Mouse (Mus musculus) right cerebral cortex, postnatal 36 days (tissue): ENCODE results near the gene Prkar2a.

ENCODE experiments used
- DNase-seq, 2 experiments: peaks; one replicate each; pipeline ENCODE4 v3.0.0; 2022; ENCODE audit warnings: low spot score in 2 of 2, mixed read lengths in 1 of 2

The Prkar2a gene

DNA sequence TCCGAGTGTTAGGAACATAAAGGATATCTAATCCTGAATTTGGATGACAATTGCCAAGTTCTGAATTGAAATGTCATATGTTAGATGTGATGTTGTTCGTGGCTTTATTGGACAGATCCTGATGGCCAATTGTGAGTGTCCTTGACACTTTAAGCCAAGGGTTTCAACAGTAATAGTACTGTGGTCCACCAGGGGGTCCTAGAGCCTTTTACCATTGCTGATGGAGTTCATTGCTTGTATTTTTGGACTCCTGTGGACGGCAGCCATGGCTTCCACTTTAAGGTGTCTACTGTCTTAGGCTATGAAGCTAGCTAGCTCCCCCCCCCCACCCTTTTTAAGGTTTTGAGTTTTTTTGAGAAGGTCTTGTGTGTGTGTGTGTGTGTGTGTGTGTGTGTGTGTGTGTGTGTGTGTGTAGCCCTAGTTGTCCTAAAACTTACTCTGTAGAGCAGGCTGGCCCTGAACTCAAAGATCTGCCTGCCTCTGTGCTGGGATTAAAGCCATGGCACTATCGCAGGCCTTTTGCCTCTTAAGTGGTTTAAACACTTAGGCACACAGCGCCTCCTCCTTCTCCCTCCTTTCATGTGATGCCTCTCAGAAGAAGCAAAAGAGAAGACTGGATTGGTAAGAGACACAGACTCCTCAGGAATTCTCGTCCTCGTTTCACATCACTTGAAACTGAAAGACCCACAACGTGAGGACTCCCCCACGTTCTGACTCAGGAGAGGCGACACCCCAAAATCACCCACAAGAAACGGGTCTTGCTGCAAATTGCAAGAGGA, 63.2 kb downstream of the Prkar2a start:
- no peak for DNase-seq

DNA sequence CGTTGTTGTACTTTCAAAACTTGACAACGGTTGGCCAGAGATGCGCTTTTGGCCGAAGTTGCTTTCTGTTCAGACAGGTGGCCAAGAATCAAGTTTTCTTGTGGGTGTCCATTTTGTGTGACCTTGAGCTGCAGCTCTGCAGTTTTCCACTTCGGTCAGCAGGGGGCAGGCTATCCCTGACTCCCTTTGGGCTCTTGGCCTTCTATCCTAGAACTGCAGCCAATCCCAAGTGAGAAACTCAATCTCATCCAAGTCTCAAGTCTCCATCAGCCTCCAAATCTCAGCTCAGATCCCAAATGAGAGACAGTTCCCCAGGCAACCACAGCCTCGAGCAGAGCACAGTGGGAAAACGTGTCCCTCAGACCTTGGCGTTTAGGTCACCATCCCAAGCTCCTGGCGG, 64.2 kb downstream of the Prkar2a start:
- peak; percentile 34 to 45 for DNase-seq

DNA sequence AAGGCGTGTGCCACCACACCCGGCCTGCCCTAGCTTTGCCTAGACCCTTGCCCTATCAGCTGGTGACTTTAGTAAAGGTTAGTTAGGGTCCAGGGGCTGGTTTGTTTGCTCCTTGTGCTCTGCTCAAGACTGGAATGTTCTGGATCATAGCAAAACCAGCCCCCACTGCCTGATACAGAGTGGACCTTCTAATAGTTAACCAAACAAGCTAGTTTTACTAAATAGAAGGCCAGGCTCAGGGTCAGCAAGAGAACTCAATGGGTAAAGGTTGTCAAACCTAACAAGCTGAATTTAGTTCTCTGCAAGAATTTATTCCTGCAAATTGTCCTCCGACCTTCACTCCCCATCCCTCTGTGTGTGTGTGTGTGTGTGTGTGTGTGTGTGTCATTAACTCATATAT, 64.9 kb downstream of the Prkar2a start:
- no peak for DNase-seq

GRCm38 (mm10) chr9:108754423-108754822, 65.3 kb downstream of the Prkar2a start:
- peak; percentile 14 to 32 for DNase-seq

DNA sequence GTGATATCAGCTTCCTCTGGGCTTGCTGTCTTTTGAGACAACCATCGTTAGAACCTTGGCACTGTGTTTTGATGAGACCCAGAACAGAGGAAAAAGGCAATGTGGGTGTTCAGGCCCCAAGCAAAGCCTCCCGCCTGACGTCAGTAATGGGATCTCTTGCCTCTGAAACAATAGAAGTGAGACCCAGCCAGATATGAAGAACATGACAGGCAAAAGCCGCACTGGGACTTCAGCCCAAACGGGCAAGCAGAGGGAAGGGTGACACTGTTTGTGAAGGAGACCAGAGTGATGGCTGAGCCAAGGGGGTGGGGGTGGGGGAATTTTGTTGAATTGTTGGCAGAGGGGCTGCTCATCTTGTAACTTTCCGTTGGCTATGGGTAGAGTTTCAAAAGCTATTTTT, 68.3 kb downstream of the Prkar2a start:
- DNase-seq: no peak

GRCm38 (mm10) chr9:108759121-108759520, 70.0 kb downstream of the Prkar2a start:
- no peak for DNase-seq

GRCm38 (mm10) chr9:108759805-108760204, 70.7 kb downstream of the Prkar2a start:
- no peak for DNase-seq

DNA sequence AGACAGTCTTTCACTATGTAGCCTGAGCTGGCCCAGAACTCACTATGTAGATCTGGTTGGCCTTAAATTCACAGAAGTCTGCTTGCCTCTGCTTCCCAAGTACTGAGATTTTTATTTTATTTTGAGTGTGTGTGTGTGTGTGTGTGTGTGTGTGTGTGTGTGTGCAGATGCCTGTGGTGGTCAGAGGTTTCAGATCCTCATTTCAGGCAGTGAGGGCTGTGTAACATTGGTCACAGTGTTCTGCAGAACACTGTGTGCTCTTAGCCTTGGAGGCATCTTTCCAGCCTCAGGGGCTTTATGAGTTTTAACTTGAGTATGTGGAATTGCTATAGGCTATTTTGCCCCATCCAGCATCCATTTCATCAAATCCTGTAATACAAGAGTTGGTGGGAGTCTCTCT, 72.4 kb downstream of the Prkar2a start:
- DNase-seq: no peak

- DNase-seq: no peak
These were observed 75.9 kb downstream of the Prkar2a start for GRCm38 (mm10) chr9:108764971-108765370.

GRCm38 (mm10) chr9:108776614-108777013, 87.5 kb downstream of the Prkar2a start:
- DNase-seq: no peak

GRCm38 (mm10) chr9:108777276-108777675, 88.2 kb downstream of the Prkar2a start:
- no peak for DNase-seq

DNA sequence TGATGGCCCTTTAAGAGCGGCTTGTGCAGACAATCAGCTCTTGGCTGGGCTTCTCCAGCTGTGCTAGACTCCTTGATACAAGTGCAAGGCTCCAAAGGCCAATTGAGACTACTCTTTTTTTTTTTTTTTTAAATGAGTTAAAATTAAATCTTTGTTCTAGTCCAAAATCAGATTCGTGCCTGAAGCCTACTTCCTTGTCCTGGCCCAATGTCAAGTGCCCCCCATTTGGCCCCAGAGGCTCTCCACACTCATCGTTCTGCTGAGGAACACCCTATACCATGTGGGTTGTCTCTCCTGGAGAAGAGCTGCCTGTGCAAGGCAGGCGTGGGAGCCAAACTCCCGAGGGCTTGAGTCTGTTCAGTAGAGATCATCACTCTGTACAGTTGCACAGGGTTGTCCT, 91.8 kb downstream of the Prkar2a start:
- no peak for DNase-seq

DNA sequence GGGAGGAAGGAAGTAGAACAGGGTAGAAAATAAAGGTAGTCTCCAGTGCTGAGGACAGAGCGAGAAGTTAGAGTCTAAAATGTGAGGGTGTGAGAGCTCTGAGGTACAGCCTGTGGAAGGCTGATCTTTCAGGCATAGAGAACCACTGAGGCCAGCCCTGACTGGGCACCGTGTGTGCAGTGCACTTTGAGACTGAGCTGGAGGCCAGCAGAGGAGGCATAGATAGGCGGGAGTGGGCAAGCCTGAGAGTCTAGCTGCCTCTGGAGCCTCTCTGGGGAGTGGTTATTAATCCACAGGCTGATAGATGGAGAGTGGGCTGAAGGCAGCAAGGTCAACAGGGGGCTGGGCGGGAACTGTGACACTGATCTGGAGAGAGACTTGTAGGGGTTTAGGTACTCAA, 92.8 kb downstream of the Prkar2a start:
- DNase-seq: no peak

DNA sequence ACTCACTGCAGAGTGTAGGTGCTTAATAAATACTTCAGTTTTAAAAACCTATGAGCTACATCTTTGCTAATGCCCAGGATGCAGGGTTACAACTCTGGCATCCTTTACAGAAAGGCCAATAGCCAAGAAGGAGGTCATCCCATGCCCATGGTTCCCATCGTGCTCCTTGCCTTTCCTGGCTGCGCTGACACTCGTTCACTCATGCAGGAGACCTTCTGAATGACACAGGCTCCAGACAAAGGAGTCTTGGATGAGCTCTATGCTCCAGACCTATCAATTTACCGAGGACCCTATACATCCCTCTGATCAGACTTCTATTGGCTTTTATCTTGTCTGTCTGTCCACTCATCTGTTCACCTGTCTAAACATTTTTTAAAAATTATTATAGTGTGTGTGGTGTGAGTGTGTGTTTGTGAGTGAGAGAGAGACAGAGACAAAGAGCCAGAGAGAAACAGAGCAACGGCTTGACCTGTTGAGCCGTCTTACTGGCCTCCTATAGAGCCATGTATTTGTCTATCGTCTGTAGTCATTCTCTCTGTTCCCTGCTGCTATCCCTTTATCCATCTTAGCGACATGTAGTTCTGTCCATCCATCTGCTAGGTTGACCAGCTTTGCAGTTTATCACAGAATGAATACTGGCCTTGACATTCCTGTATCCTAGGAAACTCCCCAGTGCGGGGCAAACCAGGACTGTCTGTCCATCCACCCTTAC, 93.9 kb downstream of the Prkar2a start:
- no peak for DNase-seq

DNA sequence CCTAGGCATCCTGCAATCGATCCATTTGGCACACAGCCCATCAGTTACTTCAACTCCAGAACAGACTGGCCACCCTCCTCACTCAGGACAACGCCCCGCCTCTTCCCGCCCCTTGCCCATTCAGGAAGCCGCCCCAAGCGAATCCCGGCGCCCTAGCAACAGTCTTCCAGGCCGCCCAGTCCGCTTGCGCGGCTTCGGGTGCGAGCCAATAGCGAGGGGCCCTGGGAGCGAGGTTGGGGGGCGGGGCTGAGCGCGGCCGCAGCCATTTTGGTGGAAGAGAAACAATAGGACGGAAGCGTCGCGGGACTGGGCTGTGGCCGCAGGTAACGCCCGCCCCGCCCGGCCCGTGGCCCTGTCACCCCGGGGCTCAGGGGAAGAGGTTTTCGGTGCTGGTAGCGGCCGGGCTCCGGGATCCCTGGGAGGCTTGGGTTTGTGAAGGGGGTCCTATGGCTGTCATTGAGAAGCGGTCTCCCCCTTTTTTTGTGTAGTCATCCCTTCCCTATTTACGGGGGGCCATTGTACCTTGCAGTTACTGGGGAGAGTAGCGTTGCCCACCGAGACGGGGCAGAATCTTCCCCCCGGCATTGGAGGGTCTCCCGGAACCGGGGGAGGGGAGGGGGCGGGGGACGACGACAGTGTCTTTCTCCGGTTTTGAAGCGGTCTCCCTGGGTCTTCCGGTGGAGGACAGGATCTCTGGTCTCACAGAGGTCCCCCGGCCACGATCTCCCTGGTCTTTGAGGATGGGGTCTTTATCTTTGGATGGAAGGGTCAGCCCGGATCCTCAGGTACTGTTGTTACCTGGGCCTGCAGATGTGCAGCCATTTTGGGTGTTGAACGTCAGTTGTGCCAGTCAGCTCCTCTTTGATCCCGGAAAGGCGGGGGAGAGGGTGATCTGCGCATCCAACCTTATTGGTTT, 94.7 kb downstream of the Prkar2a start, which contains the start of gene Ip6k2:
Gene Ip6k2, plus strand, starts transcription at position 249 of the 916 bp plus-strand sequence.
- peak; percentile 94 to 95 for DNase-seq

- DNase-seq: no peak
These were observed 96.3 kb downstream of the Prkar2a start for GRCm38 (mm10) chr9:108785416-108785815.

GRCm38 (mm10) chr9:108786494-108786893, 97.4 kb downstream of the Prkar2a start:
- no peak for DNase-seq

GRCm38 (mm10) chr9:108787080-108787479, 98.0 kb downstream of the Prkar2a start:
- no peak for DNase-seq

DNA sequence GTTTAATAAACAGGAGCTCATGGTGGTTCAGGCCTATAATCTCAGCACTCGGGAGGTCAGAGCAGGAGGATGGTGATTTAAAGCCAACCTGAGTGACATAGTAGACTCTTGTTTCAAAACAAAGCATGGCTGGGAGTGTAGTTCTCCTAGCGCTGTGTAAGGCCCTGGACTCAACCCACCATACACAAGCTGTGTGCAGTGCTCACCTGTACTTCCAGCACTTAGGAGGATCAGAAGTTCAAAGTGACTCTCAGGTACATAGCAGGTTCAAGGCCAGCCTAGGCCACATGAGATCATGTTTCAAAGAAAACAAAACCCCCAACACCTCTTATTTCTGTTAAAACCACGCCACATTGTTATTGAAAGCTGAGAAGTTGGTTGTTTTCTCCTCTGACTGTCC, 99.6 kb downstream of the Prkar2a start:
- DNase-seq: no peak

DNA sequence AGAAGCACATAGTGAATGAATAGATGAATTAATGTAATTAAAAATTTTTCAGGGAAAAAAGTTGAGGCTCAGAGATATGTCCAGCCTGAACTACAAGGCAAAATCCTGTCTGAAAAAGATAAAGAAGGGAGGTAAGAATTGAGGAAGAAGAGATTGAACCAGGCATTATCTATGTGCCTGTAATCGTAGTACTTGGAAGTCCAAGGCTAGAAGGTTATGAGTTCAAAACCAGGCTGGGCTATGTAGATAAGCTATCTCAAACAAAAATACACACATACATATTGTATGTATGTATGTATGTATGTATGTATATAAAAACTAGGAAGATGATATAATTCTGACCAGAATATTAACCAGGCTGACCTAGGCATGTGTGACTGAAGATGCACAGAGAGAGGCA, 103.2 kb downstream of the Prkar2a start:
- no peak for DNase-seq

DNA sequence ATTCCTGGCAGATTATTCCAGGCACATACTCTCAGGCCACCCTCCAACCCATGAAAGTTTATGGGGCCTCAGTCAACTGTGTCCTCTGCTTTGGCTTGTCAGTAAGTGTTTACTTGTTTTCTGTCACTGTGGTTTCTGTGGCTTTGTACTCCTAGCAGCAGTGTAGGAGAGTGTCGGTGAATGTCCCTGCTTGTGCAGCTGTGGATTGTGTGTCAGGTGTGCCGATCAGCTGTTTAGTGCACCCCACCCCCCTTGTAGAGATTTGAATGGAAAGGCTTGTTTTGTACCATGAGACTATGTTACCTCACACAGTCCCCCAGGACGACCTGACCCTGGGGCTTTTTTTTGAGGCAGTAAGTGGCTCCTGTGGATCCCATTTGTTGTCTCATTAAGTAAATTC, 103.6 kb downstream of the Prkar2a start:
- DNase-seq: no peak

GRCm38 (mm10) chr9:108795281-108795680, 106.2 kb downstream of the Prkar2a start:
- DNase-seq: no peak
